Mouse (Mus musculus): ENCODE results near the gene Map3k10. TPM values are rescaled to one million over a fixed set of nuclear protein-coding genes. Genes with fewer than 3 reads are reported as not detected.

Gene Map3k10
- polyA plus RNA-seq, 1 experiment from 2014 or later = 4.2 TPM

DNA sequence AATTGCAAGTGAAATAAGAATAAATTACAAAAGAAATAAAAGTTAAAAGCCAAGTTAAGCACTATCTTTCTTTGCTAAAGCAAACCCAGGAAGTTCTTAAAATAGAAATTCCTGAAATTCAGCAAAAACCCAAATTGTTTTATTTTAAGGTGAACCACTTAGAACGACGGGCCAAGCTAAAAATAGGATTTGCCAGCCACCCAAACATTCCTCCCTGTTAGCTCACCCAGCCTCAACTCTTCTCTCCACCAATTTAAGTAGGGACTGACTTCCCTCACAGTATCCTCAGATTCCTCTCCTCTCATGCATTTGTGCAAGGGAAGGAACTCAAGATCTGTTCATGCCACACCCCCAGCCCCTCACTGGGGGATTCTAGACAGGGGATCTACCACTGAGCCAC, 8.8 kb upstream of the Map3k10 start:
- ATAC-seq (ENCODE audit: low FRiP score, low TSS enrichment) = no peak
- WGBS = 49% methylated on average over 2 of the region's 2 CpGs
- Histone ChIP-seq H3K4me2 (replicated peaks; ENCODE audit: low read depth) (no peak overlapping the region), H3K9ac (ENCODE audit: low read length) (no peak overlapping the region), H3K4me3 (ENCODE audit: low read depth, low read length) (no peak overlapping the region), H3K4me1 (replicated peaks; ENCODE audit: control insufficient read depth, insufficient read depth) (no peaks in the 10 kb centered on the region), H3K27ac (replicated peaks) (no peak overlapping the region), H3K36me3 (ENCODE audit: control insufficient read depth, insufficient read depth, low read length) (no peaks in the 10 kb centered on the region), H3K9me3 (ENCODE audit: control insufficient read depth, low read length) (no peaks in the 10 kb centered on the region), H3K27me3 (ENCODE audit: control insufficient read depth, insufficient read depth, low read length) (no peaks in the 10 kb centered on the region)
- TF ChIP-seq EP300 (optimal IDR thresholded peaks at IDR 0.05) = no peak
- no peak for TF ChIP-seq CTCF (IDR thresholded peaks at IDR 0.05; ENCODE audit: low read depth)
- no peak for DNase-seq (ENCODE audit: low spot score)

GRCm38 (mm10) chr7:27675222-27675612, 819 bp upstream of the Map3k10 start:
- H3K4me3 ChIP-seq (ENCODE audit: low read depth, low read length) = peak overlapping the region; percentile 92; the same call in 1 of the 2 replicates
- DNase-seq (ENCODE audit: low spot score) (no peak), ATAC-seq (ENCODE audit: low FRiP score, low TSS enrichment) (no peak)
- no peaks in the 10 kb centered on the region for H3K27me3 ChIP-seq (ENCODE audit: control insufficient read depth, insufficient read depth, low read length)
- H3K36me3 ChIP-seq (ENCODE audit: control insufficient read depth, insufficient read depth, low read length) = no peaks in the 10 kb centered on the region
- H3K9me3 ChIP-seq (ENCODE audit: control insufficient read depth, low read length) = no peaks in the 10 kb centered on the region
- H3K9ac ChIP-seq (ENCODE audit: low read length) = no peak overlapping the region
- no peaks in the 10 kb centered on the region for H3K4me1 ChIP-seq (replicated peaks; ENCODE audit: control insufficient read depth, insufficient read depth)
- TF ChIP-seq EP300 (optimal IDR thresholded peaks at IDR 0.05) (no peak), CTCF (IDR thresholded peaks at IDR 0.05; ENCODE audit: low read depth) (no peak)
- 33% methylated on average over 14 of the region's 14 CpGs for WGBS
- peak overlapping the region; percentile 100 for H3K4me2 ChIP-seq (replicated peaks; ENCODE audit: low read depth)
- no peak overlapping the region for H3K27ac ChIP-seq (replicated peaks)

GRCm38 (mm10) chr7:27674195-27674521, 240 bp downstream of the Map3k10 start:
- Histone ChIP-seq H3K9ac (ENCODE audit: low read length) (peak overlapping the region; percentile 76), H3K27me3 (ENCODE audit: control insufficient read depth, insufficient read depth, low read length) (no peaks in the 10 kb centered on the region), H3K4me1 (replicated peaks; ENCODE audit: control insufficient read depth, insufficient read depth) (no peaks in the 10 kb centered on the region), H3K4me3 (ENCODE audit: low read depth, low read length) (peak overlapping the region; percentile 92), H3K27ac (replicated peaks) (0 out of 2 replicates have a peak overlapping the region, but pooled peaks have one; percentile 75), H3K9me3 (ENCODE audit: control insufficient read depth, low read length) (no peaks in the 10 kb centered on the region), H3K4me2 (replicated peaks; ENCODE audit: low read depth) (peak overlapping the region; percentile 100), H3K36me3 (ENCODE audit: control insufficient read depth, insufficient read depth, low read length) (no peaks in the 10 kb centered on the region)
- no peak for TF ChIP-seq EP300 (optimal IDR thresholded peaks at IDR 0.05)
- no peak for TF ChIP-seq CTCF (IDR thresholded peaks at IDR 0.05; ENCODE audit: low read depth)
- ATAC-seq (ENCODE audit: low FRiP score, low TSS enrichment) (peak; percentile 69), DNase-seq (ENCODE audit: low spot score) (no peak)
- WGBS = 1% methylated on average over 26 of the region's 38 CpGs

DNA sequence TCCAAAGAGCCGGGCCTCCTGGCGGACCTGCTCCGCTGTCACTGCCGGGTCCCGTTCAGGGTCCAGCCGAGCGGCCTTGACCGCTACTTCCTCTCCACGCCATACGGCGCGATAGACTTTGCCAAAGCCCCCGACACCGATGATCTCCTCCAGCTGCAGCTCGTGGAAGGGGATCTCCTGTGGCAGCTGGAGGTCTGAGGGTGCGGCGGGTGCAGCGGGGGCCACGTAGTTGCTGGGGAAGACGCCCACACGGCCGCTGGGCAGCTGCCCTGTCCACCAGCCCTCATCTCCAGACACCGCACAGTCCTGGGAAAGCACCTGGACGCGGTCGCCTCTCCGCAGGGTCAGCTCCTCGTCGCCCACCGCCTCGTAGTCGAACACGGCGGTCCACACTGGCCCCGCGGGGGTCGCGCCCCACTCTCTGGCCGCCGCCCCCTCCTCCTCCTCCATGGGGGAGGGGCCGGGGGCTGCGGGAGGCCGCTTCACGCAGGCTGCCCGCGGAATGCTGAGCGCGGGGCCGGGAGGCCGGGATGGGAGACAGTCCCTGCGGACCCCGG, 745 bp downstream of the Map3k10 start:
- Histone ChIP-seq H3K4me2 (replicated peaks; ENCODE audit: low read depth) (peak overlapping the region; percentile 100), H3K27ac (replicated peaks) (no peak overlapping the region), H3K4me1 (replicated peaks; ENCODE audit: control insufficient read depth, insufficient read depth) (no peaks in the 10 kb centered on the region), H3K27me3 (ENCODE audit: control insufficient read depth, insufficient read depth, low read length) (no peaks in the 10 kb centered on the region), H3K9me3 (ENCODE audit: control insufficient read depth, low read length) (no peaks in the 10 kb centered on the region), H3K36me3 (ENCODE audit: control insufficient read depth, insufficient read depth, low read length) (no peaks in the 10 kb centered on the region), H3K9ac (ENCODE audit: low read length) (peak overlapping the region; percentile 76), H3K4me3 (ENCODE audit: low read depth, low read length) (peak overlapping the region; percentile 92)
- 2% methylated on average over 43 of the region's 52 CpGs for WGBS
- DNase-seq (ENCODE audit: low spot score) (peak; percentile 27), ATAC-seq (ENCODE audit: low FRiP score, low TSS enrichment) (peak; percentile 25; the same call in 1 of the 2 replicates)
- TF ChIP-seq CTCF (IDR thresholded peaks at IDR 0.05; ENCODE audit: low read depth) = no peak
- no peak for TF ChIP-seq EP300 (optimal IDR thresholded peaks at IDR 0.05)

- WGBS = 54% methylated on average over 9 of the region's 9 CpGs
- no peaks in the 10 kb centered on the region for H3K4me1 ChIP-seq (replicated peaks; ENCODE audit: control insufficient read depth, insufficient read depth)
- no peak overlapping the region for H3K27ac ChIP-seq (replicated peaks)
- no peaks in the 10 kb centered on the region for H3K36me3 ChIP-seq (ENCODE audit: control insufficient read depth, insufficient read depth, low read length)
- peak overlapping the region; percentile 76 for H3K9ac ChIP-seq (ENCODE audit: low read length)
- H3K9me3 ChIP-seq (ENCODE audit: control insufficient read depth, low read length) = no peaks in the 10 kb centered on the region
- H3K27me3 ChIP-seq (ENCODE audit: control insufficient read depth, insufficient read depth, low read length) = no peaks in the 10 kb centered on the region
- TF ChIP-seq CTCF (IDR thresholded peaks at IDR 0.05; ENCODE audit: low read depth) (peak; percentile 34), EP300 (optimal IDR thresholded peaks at IDR 0.05) (no peak)
- no peak for DNase-seq (ENCODE audit: low spot score)
- peak overlapping the region; percentile 100 for H3K4me2 ChIP-seq (replicated peaks; ENCODE audit: low read depth)
- H3K4me3 ChIP-seq (ENCODE audit: low read depth, low read length) = peak overlapping the region; percentile 92
- ATAC-seq (ENCODE audit: low FRiP score, low TSS enrichment) = no peak
Measured at GRCm38 (mm10) chr7:27673064-27673574, 1.3 kb downstream of the Map3k10 start.

GRCm38 (mm10) chr7:27662038-27662437, 12.4 kb downstream of the Map3k10 start:
- 79% methylated on average over 4 of the region's 4 CpGs for WGBS

More at GRCm38 (mm10) chr7:27662038-27662437, 12.4 kb downstream of the Map3k10 start:
- H3K27me3 ChIP-seq (ENCODE audit: control insufficient read depth, insufficient read depth, low read length) = no peaks in the 10 kb centered on the region
- no peaks in the 10 kb centered on the region for H3K4me1 ChIP-seq (replicated peaks; ENCODE audit: control insufficient read depth, insufficient read depth)
- no peaks in the 10 kb centered on the region; the same call in none of the 2 replicates for H3K36me3 ChIP-seq (ENCODE audit: control insufficient read depth, insufficient read depth, low read length)
- no peak overlapping the region for H3K4me3 ChIP-seq (ENCODE audit: low read depth, low read length)
- no peak for TF ChIP-seq EP300 (optimal IDR thresholded peaks at IDR 0.05)
- TF ChIP-seq CTCF (IDR thresholded peaks at IDR 0.05; ENCODE audit: low read depth) = no peak
- no peaks in the 10 kb centered on the region for H3K9me3 ChIP-seq (ENCODE audit: control insufficient read depth, low read length)
- no peak overlapping the region for H3K4me2 ChIP-seq (replicated peaks; ENCODE audit: low read depth)
- ATAC-seq (ENCODE audit: low FRiP score, low TSS enrichment) (no peak), DNase-seq (ENCODE audit: low spot score) (no peak)
- no peak overlapping the region for H3K27ac ChIP-seq (replicated peaks)
- H3K9ac ChIP-seq (ENCODE audit: low read length) = no peak overlapping the region

All from stomach, postnatal 0 days (tissue).